Mouse (Mus musculus) ES-Bruce4 (cell line): ENCODE measurements around the gene Adgrl2. TPM values are rescaled to one million over a fixed set of nuclear protein-coding genes. Genes with fewer than 3 reads are reported as not detected.

Source experiments
- H3K27ac ChIP-seq: 2 replicates; pipeline ENCODE4 v1.5.1; 2012; ENCODE audit warnings: low read length, inconsistent platforms; ENCODE audit not compliant: insufficient read depth
- H3K27me3 ChIP-seq: 2 replicates; pipeline ENCODE4 v1.6.1; 2012; ENCODE audit warnings: mild to moderate bottlenecking, low read length, inconsistent platforms; ENCODE audit not compliant: control insufficient read depth, poor library complexity, insufficient read depth, severe bottlenecking
- H3K36me3 ChIP-seq: 2 replicates; pipeline ENCODE4 v1.6.1; 2012; ENCODE audit warnings: inconsistent platforms, mild to moderate bottlenecking, low read length, moderate library complexity; ENCODE audit not compliant: control insufficient read depth, poor library complexity, insufficient read depth, severe bottlenecking
- H3K4me1 ChIP-seq: one replicate; pipeline ENCODE4 v1.8.1; 2011; ENCODE audit warnings: low read length; ENCODE audit not compliant: control insufficient read depth, insufficient read depth
- H3K4me3 ChIP-seq: 2 replicates; pipeline ENCODE4 v1.5.1; 2011; ENCODE audit warnings: low read depth, mild to moderate bottlenecking, low read length
- H3K9ac ChIP-seq: 2 replicates; pipeline ENCODE4 v1.6.1; 2012; ENCODE audit warnings: low read depth, mild to moderate bottlenecking, inconsistent platforms; ENCODE audit not compliant: poor library complexity, severe bottlenecking
- H3K9me3 ChIP-seq: replicated peaks from 2 replicates; pipeline ENCODE4 v1.6.1; 2012; ENCODE audit warnings: mild to moderate bottlenecking, low read length, inconsistent platforms; ENCODE audit not compliant: control insufficient read depth, poor library complexity, insufficient read depth, severe bottlenecking
- CTCF ChIP-seq: IDR thresholded peaks from one replicate; pipeline ENCODE4 v1.8.1; 2011; ENCODE audit warnings: low read depth, low read length
- EP300 ChIP-seq: IDR thresholded peaks from 2 replicates; pipeline ENCODE4 v1.6.1; 2011; ENCODE audit warnings: low read depth, low read length; ENCODE audit not compliant: insufficient read depth
- POLR2A ChIP-seq: IDR thresholded peaks from one replicate; pipeline ENCODE4 v1.8.1; 2011; ENCODE audit warnings: low read length; ENCODE audit not compliant: insufficient read depth
- polyA plus RNA-seq: library from polyadenylated mRNA; stranded (reverse); fragments of >200 nt; gene quantifications from 2 replicates; pipeline ENCODE4 v1.2.4, GENCODE M21; 2011; ENCODE audit warnings: low read depth; ENCODE audit not compliant: missing spikeins, insufficient read depth, insufficient read length

The Adgrl2 gene
- polyA plus RNA-seq, 1 experiment, result 133 TPM

DNA sequence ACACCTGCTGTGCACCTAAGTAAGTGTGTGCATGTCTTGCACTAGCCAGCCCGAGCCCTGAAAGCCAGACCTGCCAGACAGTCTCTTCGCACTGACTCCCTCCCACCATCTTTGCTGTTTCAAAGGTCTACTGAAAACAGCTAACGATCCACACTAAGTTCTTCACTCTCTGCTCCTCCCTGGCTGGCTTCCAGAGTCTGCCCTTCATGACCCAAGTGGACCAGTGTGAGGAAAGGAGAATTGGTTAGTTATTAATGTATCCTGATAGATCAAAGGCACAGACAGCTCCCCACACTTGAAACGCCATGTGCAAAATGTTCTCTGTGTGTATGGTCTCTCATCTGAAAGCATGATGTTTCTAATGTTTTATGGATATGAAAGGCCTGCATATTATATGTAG is 103.4 kb downstream of the Adgrl2 start:
- TF ChIP-seq EP300, result no peak
- TF ChIP-seq CTCF, result no peak
- TF ChIP-seq POLR2A, result no peak
- H3K27me3 ChIP-seq, result no peaks in the 10 kb centered on the region
- no peaks in the 10 kb centered on the region for H3K9me3 ChIP-seq
- peaks cover 3% of the 10 kb centered on the region; the same call in 1 of the 2 replicates for H3K36me3 ChIP-seq
- no peak overlapping the region for H3K9ac ChIP-seq
- no peaks in the 10 kb centered on the region for H3K4me1 ChIP-seq
- no peak overlapping the region for H3K4me3 ChIP-seq
- H3K27ac ChIP-seq, result no peak overlapping the region

DNA sequence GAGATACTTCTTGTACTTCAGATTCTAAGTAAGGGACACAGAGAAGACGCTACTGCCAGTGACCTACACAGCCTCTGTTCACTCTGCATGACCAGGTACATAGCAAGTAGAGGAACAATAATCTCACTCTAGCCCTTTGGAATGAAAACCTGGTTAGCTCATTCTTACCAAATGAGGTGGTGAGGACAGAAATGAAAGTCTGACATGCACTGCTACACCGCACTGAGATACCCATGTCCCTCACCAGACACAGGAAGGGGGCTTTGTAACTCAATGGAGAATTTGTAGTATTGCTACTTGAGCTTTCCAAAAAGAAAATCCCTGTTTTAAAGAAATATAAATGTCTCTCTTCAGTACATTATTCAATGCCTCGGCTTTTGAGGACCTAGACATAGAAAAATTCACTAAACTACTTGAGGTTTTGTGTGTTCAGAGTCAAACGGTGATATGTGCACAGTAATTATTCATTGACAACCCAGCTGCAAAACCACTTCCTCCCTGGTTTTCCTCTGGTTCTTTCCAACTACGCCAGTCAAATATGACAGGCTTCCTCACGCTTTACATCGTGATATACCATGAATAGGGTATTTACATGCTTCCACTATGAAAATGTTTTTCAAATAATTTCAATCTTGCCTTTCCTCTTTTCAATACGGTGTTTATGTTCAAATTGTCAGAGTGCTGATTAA is 104.2 kb downstream of the Adgrl2 start:
- Histone ChIP-seq H3K36me3 (peaks cover 3% of the 10 kb centered on the region; the same call in 1 of the 2 replicates), H3K4me1 (no peaks in the 10 kb centered on the region), H3K27ac (no peak overlapping the region), H3K4me3 (no peak overlapping the region), H3K9ac (no peak overlapping the region), H3K9me3 (no peaks in the 10 kb centered on the region), H3K27me3 (no peaks in the 10 kb centered on the region)
- no peak for TF ChIP-seq EP300
- no peak for TF ChIP-seq CTCF
- TF ChIP-seq POLR2A, result no peak

DNA sequence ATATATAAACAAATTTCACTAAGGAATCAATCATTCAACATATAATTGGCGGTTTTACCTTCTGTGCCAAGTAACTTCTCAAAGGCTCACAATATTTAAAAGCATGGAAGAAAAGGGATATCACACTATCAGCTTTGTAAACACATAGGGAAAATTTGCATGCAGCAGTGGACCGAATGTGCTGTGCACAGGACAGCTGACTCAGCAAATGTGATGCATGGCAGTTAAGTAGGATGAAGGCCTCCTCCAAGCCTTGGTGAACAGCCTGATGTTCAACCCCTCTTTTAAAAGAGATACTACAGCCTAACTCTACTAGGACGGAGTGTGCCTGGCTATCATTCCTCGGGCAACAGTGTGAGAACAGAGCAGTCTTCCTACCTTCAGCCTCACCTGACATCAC is 105.2 kb downstream of the Adgrl2 start:
- no peaks in the 10 kb centered on the region for H3K36me3 ChIP-seq

DNA sequence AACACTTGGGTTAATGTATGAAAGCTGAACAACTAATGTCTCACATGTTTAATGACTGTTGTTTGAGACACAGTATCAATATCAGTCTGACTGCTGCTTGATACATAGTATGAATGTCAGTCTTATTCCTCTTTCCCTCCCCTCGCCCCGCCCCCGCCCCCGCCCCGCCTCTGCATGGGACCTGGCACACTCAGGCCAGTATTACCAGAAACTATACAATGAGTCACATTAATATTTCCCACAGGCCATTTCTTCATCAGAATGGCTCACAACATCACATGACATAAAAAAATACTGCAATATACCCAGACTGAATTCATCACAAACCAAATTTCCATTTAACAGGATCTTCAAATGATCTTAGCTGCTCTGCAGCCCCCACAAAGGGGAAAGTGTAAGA is 108.9 kb downstream of the Adgrl2 start:
- H3K27me3 ChIP-seq, result no peaks in the 10 kb centered on the region
- no peak overlapping the region for H3K4me3 ChIP-seq
- no peak overlapping the region for H3K9ac ChIP-seq
- H3K36me3 ChIP-seq, result no peaks in the 10 kb centered on the region
- H3K4me1 ChIP-seq, result no peaks in the 10 kb centered on the region
- no peaks in the 10 kb centered on the region for H3K9me3 ChIP-seq
- no peak for TF ChIP-seq EP300
- TF ChIP-seq CTCF, result no peak
- TF ChIP-seq POLR2A, result no peak
- no peak overlapping the region for H3K27ac ChIP-seq

More for the DNA sequence above, 105.2 kb downstream of the Adgrl2 start:
- Histone ChIP-seq H3K4me1 (no peaks in the 10 kb centered on the region), H3K27me3 (no peaks in the 10 kb centered on the region), H3K9ac (no peak overlapping the region), H3K4me3 (no peak overlapping the region), H3K27ac (no peak overlapping the region), H3K9me3 (no peaks in the 10 kb centered on the region)
- TF ChIP-seq EP300 (no peak), CTCF (no peak), POLR2A (no peak)

DNA sequence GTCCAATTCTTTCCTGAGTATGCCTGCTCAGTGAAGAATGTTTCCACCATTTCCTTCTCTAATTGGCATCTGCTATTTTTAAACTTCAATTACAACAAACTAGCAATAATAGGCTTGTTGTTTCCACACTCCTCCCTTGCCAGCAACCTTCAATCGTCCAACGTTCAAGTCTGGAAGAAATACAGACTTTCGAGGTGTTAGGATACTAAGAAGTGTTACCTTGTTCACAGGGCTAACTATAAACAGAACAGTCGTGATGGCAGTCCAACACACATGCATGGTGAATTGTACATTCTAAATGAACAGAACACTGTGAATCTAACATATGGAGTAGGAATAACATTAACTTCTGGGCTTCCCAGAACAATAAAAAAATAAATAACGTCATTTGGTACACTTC is 117.8 kb downstream of the Adgrl2 start:
- no peak overlapping the region for H3K27ac ChIP-seq
- no peaks in the 10 kb centered on the region; the same call in 1 of the 2 replicates for H3K36me3 ChIP-seq
- no peak for TF ChIP-seq EP300
- TF ChIP-seq CTCF, result no peak
- no peak for TF ChIP-seq POLR2A
- no peak overlapping the region for H3K4me3 ChIP-seq
- H3K9me3 ChIP-seq, result no peaks in the 10 kb centered on the region
- no peak overlapping the region for H3K9ac ChIP-seq
- H3K27me3 ChIP-seq, result no peaks in the 10 kb centered on the region
- no peaks in the 10 kb centered on the region for H3K4me1 ChIP-seq

DNA sequence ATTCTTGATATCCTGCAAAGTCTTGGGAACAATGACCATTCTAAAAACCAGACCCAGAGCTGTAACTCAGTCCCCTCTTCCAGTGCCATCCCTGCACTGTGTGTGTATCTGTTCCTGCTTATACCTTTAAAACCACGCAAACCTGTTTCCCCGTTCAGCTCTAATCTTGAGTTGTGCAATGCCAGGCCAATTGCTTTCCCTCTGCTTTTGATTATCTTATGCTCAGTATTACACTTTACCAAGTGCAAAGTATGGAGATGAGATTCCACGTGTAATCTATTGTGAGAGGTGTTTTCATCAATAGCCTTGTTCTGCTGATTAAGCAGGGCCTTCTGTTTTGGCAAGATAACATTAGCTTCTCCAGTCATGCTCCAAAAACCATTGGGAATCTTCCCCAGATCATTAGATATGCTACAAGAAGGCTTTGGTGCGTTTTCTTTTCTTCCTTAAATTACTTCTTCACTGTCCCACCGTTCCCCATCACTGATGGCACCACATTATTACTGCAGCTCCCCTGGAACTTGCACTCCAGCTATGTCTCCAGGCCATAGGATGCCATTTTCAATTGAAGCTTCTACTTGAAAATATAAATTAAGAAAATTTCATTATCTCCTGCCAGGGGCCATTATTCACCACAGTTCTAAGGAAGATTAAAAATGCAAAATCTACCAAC is 118.4 kb downstream of the Adgrl2 start:
- Histone ChIP-seq H3K4me1 (no peaks in the 10 kb centered on the region), H3K36me3 (no peaks in the 10 kb centered on the region; the same call in 1 of the 2 replicates), H3K9me3 (no peaks in the 10 kb centered on the region), H3K9ac (no peak overlapping the region), H3K4me3 (no peak overlapping the region), H3K27me3 (no peaks in the 10 kb centered on the region), H3K27ac (no peak overlapping the region)
- TF ChIP-seq POLR2A (no peak), EP300 (no peak), CTCF (no peak)
